Mouse (Mus musculus): Measurements from ENCODE around the gene Zfyve1.

- TF ChIP-seq POLR2A (IDR thresholded peaks at IDR 0.05; ENCODE audit: borderline replicate concordance, low read depth, low read length) (no peak), CTCF (IDR thresholded peaks at IDR 0.05; ENCODE audit: low read depth, low read length) (no peak)
Measured at GRCm38 (mm10) chr12:83597025-83597501, at the start of gene Zfyve1.

Data from bone marrow macrophage, adult 2 months (primary cell).